Mouse (Mus musculus) forebrain, embryonic 10.5 days (tissue): ENCODE data around the gene Gm21972. TPM values are rescaled to one million over a fixed set of nuclear protein-coding genes. Genes with fewer than 3 reads are reported as not detected.

Source experiments
- DNase-seq: peaks from one replicate; pipeline ENCODE4 v3.0.0-alpha.2; 2017; ENCODE audit warnings: low spot score; ENCODE audit errors: extremely low spot score
- H3K27ac ChIP-seq: fragments of 300-500 bp; sonication (generic); 2 replicates; pipeline ENCODE4 v1.5.1; 2016; ENCODE audit warnings: mild to moderate bottlenecking
- H3K27me3 ChIP-seq: fragments of 300-500 bp; sonication (generic); 2 replicates; pipeline ENCODE4 v1.6.1; 2016; ENCODE audit warnings: mild to moderate bottlenecking; ENCODE audit not compliant: poor library complexity, severe bottlenecking
- H3K36me3 ChIP-seq: fragments of 300-500 bp; sonication (generic); replicated peaks from 2 replicates; pipeline ENCODE4 v1.6.1; 2016; ENCODE audit warnings: mild to moderate bottlenecking, moderate library complexity
- H3K4me1 ChIP-seq: fragments of 300-500 bp; sonication (generic); 2 replicates; pipeline ENCODE4 v1.6.1; 2016
- H3K4me3 ChIP-seq: fragments of 300-500 bp; sonication (generic); 2 replicates; pipeline ENCODE4 v1.5.1; 2016; ENCODE audit warnings: mild to moderate bottlenecking, moderate library complexity
- H3K9me3 ChIP-seq: fragments of 300-500 bp; sonication (generic); 2 replicates; pipeline ENCODE4 v1.6.1; 2016; ENCODE audit warnings: mild to moderate bottlenecking, moderate library complexity
- WGBS: fragments of 180-500 bp; shearing (Covaris S2); methylation state at CpG from one replicate; pipeline ENCODE4 v1.1.7; 2016; 5-methylcytosine and 5-hydroxymethylcytosine counted together
- polyA plus RNA-seq: library from polyadenylated mRNA; unstranded; fragments of >200 nt; fragmentation: Nextera tagmentation; extraction: Ambion mirVana; gene quantifications from 2 replicates; pipeline ENCODE4 v1.2.1, GENCODE M21; 2016

The Gm21972 gene
- polyA plus RNA-seq, 1 experiment from 2014 or later = 0.20 TPM

DNA sequence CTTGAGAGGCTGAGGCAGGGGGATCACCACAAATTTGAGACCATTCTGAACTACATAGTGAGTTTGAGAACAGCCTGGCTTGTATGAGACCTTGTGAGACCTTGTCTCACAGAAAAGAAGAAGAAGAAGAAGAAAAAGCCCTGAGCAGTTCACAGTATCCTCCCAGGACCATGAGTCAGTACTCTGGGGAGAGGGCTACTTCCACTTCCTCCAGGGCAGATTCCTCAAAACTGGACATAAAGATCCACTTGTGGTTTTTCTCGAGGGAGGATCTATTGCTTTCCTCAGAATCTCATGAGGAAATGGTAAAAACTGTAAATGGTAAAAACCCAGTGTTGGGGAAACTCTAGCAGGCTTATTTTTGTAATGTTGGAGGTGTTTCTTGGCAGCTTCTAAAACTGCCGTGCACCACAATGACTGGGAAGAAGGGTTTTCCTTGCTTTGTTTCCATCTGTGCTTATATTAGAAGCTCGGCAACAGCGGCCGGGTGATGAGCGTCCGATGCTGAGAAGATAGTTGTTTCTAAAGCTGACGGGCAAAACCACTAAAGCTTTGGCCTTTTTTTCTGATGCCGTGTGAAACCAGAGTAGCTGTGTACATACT is 69.3 kb downstream of the Gm21972 start:
- DNase-seq = no peak
- Histone ChIP-seq H3K27me3 (no peaks in the 10 kb centered on the region), H3K9me3 (no peaks in the 10 kb centered on the region), H3K36me3 (peaks cover 91% of the 10 kb centered on the region), H3K4me3 (no peak overlapping the region), H3K4me1 (no peaks in the 10 kb centered on the region), H3K27ac (no peak overlapping the region)
- WGBS = 92% methylated on average over 9 of the region's 9 CpGs

DNA sequence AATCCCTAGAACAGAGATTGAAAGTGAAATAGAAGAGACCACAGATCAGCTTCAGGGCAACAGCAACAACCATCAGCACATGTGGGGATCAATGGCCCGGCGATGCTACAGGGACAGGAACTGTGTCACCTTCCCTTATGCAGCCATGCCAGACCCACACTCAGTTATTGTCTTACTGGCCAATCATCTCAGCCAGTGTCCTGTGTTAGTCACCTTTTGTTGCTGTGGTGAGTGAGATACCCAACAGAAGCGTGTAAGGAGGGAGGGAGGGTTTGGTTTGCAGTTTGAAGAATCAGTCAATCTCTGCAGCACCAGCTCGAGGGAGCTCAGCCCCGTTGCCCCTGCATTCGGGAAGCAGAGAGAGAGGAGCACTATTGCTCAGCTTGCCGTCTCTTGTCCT is 77.2 kb downstream of the Gm21972 start:
- no peaks in the 10 kb centered on the region for H3K9me3 ChIP-seq
- no peaks in the 10 kb centered on the region for H3K4me1 ChIP-seq
- H3K27ac ChIP-seq = no peak overlapping the region
- DNase-seq = no peak
- no peaks in the 10 kb centered on the region for H3K27me3 ChIP-seq
- peaks cover 76% of the 10 kb centered on the region for H3K36me3 ChIP-seq
- H3K4me3 ChIP-seq = no peak overlapping the region
- WGBS = 85% methylated on average over 7 of the region's 7 CpGs

DNA sequence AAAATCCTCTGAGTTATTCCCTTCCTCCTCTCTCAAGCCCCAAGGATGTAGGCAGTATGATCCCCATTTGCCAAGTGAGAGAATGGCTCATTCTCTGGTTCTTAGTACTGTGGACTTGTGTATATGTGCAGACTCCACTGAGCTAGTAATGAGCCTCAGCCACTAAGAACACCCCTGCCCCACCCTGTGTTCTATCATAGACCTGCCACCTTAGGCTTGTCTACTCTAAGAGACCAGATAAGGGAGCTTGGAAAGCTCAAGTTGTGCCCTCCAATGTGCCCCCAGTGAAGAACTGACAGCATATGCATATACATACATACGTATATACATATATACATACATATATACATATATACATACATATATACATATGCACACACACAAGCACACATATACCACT is 78.1 kb downstream of the Gm21972 start:
- Histone ChIP-seq H3K36me3 (peaks cover 77% of the 10 kb centered on the region), H3K4me3 (no peak overlapping the region), H3K4me1 (no peaks in the 10 kb centered on the region), H3K27ac (no peak overlapping the region), H3K27me3 (no peaks in the 10 kb centered on the region), H3K9me3 (no peaks in the 10 kb centered on the region)
- 97% methylated on average over 1 of the region's 1 CpGs for WGBS
- no peak for DNase-seq

Other genes with a start within 250 kb of the Gm21972 start
- 126 and 132 TPM in 2 replicates for gene Itm2c, start 239.4 kb upstream of the Gm21972 start, polyA plus RNA-seq
- gene 4933407L21Rik, start 205.2 kb upstream of the Gm21972 start, polyA plus RNA-seq = 0.30 and 0.87 TPM in 2 replicates
- gene Gpr55, start 172.6 kb upstream of the Gm21972 start, polyA plus RNA-seq = not detected in 2 replicates
- not detected in 2 replicates for gene Spata3, start 116.8 kb upstream of the Gm21972 start, polyA plus RNA-seq
- 0.22 and 0.26 TPM in 2 replicates for gene 2810459M11Rik, start 87.8 kb upstream of the Gm21972 start, polyA plus RNA-seq
- 244 and 249 TPM in 2 replicates for gene Psmd1, start 69.2 kb upstream of the Gm21972 start, polyA plus RNA-seq
- 0.18 and 0.19 TPM in 2 replicates for gene Htr2b, start 21.7 kb upstream of the Gm21972 start, polyA plus RNA-seq
- 38.4 and 38.7 TPM in 2 replicates for gene Armc9, start 21.1 kb downstream of the Gm21972 start, polyA plus RNA-seq
- 4.5 and 4.9 TPM in 2 replicates for gene B3gnt7, start 169.2 kb downstream of the Gm21972 start, polyA plus RNA-seq
- 644 and 705 TPM in 2 replicates for gene Ncl, start 225.8 kb downstream of the Gm21972 start, polyA plus RNA-seq